ENCODE assay signal across 13 mouse cellular contexts in genomic region chr13:43935284-43935683, GRCm38 (mm10).
DNase-seq lines count a peak whose midpoint lies in the region; ATAC-seq and TF ChIP-seq lines count a peak whose summit lies in the region.
"Had no signal": no experiment of that assay in that cellular context is flagged by ENCODE, and none has a peak within 500 bp of the region (broad histone marks: within the 10 kb centered on the region; RNA-seq: fewer than 3 reads in every experiment).

No protein-coding gene starts in this region.

- H3K4me1 ChIP-seq in kidney, embryonic 15.5 days, result peaks cover 21% of the 10 kb centered on the region
- peaks cover 48% of the 10 kb centered on the region for H3K4me1 ChIP-seq in limb, embryonic 10.5 days
- no peaks in the 10 kb centered on the region for H3K4me1 ChIP-seq in cerebellum, adult 2 months (ENCODE audit: control insufficient read depth, insufficient read depth, low read length)
- H3K4me1 ChIP-seq: megakaryocyte, embryonic 14.5 days; stomach, embryonic 15.5 days had no signal

- no peak overlapping the region for H3K9ac ChIP-seq in kidney, embryonic 15.5 days
- H3K9ac ChIP-seq: embryonic facial prominence, embryonic 13.5 days; stomach, embryonic 15.5 days had no signal

- H3K9me3 ChIP-seq in kidney, embryonic 15.5 days (replicated peaks), result no peaks in the 10 kb centered on the region
- no peaks in the 10 kb centered on the region for H3K9me3 ChIP-seq in limb, embryonic 10.5 days (replicated peaks)
- H3K9me3 ChIP-seq: embryonic facial prominence, embryonic 13.5 days; stomach, embryonic 15.5 days had no signal

- intact Hi-C loops in heart, postnatal 14 days (cut with DNase I), result loop anchor here (2.0 kb wide), 1 partner anchor 32 kb away; no protein-coding TSS in a partner anchor

- TF ChIP-seq CTCF in cerebellum, adult 2 months (IDR thresholded peaks at IDR 0.05; ENCODE audit: borderline replicate concordance, insufficient read depth, low read depth, low read length), result no peak

- no peak overlapping the region for H3K4me3 ChIP-seq in kidney, embryonic 15.5 days (replicated peaks)
- no peak overlapping the region for H3K4me3 ChIP-seq in limb, embryonic 10.5 days
- no peak overlapping the region for H3K4me3 ChIP-seq in cerebellum, adult 2 months (replicated peaks; ENCODE audit: insufficient read depth, low read depth, low read length)
- H3K4me3 ChIP-seq: embryonic facial prominence, embryonic 13.5 days; megakaryocyte, embryonic 14.5 days; myocyte; stomach, embryonic 15.5 days had no signal

- H3K27ac ChIP-seq in kidney, embryonic 15.5 days, result no peak overlapping the region
- H3K27ac ChIP-seq in limb, embryonic 10.5 days, result 0 out of 2 replicates have a peak overlapping the region, but pooled peaks have one; percentile 17
- no peak overlapping the region for H3K27ac ChIP-seq in cerebellum, adult 2 months (ENCODE audit: insufficient read depth, low read length)
- H3K27ac ChIP-seq: embryonic facial prominence, embryonic 13.5 days; stomach, embryonic 15.5 days had no signal

- H3K4me2 ChIP-seq in kidney, embryonic 15.5 days, result no peak overlapping the region
- H3K4me2 ChIP-seq: embryonic facial prominence, embryonic 13.5 days; stomach, embryonic 15.5 days had no signal

- 0 out of 2 replicates have a peak, but pooled peaks cover 8% of the 10 kb centered on the region for H3K27me3 ChIP-seq in kidney, embryonic 15.5 days
- H3K27me3 ChIP-seq in limb, embryonic 10.5 days (ENCODE audit: low read depth, poor library complexity, severe bottlenecking), result no peaks in the 10 kb centered on the region
- no peaks in the 10 kb centered on the region for H3K27me3 ChIP-seq in cerebellum, adult 2 months (ENCODE audit: control insufficient read depth, insufficient read depth, low read length)
- H3K27me3 ChIP-seq: CH12.LX; embryonic facial prominence, embryonic 13.5 days; stomach, embryonic 15.5 days had no signal

- no peak for TF ChIP-seq POLR2A in cerebellum, adult 2 months (IDR thresholded peaks at IDR 0.05; ENCODE audit: borderline replicate concordance, insufficient read depth, low read length)

- WGBS in kidney, embryonic 15.5 days, result 53% methylated on average over 6 of the region's 6 CpGs
- 96% methylated on average over 6 of the region's 6 CpGs for WGBS in limb, embryonic 10.5 days
- WGBS in cerebellum, adult 2 months, result 83% methylated on average over 6 of the region's 6 CpGs

- ATAC-seq in kidney, embryonic 15.5 days (replicated peaks; ENCODE audit: low FRiP score), result no peak
- no peak for ATAC-seq in granulocyte monocyte progenitor cell, adult 5-6 weeks (replicated peaks; ENCODE audit: poor library complexity, severe bottlenecking)

- peak; percentile 43 for DNase-seq in kidney, adult 18-20 months
- DNase-seq in adrenal gland, adult (ENCODE audit: inconsistent age in 2 of 2, low spot score in 1 of 2), result peak; percentile 65 to 89
- peak; percentile 10 to 43 for DNase-seq in heart, postnatal 14 days
- DNase-seq in limb, embryonic 10.5 days (ENCODE audit: low spot score), result no peak
- DNase-seq in cerebellum, postnatal 25 days, result no peak
- DNase-seq in cerebellum, adult 2 months, result no peak

- H3K36me3 ChIP-seq in kidney, embryonic 15.5 days, result no peaks in the 10 kb centered on the region
- no peaks in the 10 kb centered on the region for H3K36me3 ChIP-seq in limb, embryonic 10.5 days
- H3K36me3 ChIP-seq: embryonic facial prominence, embryonic 13.5 days; stomach, embryonic 15.5 days had no signal

Comparison
In these comparisons a context has a peak if more than half of its experiments do, and no peak if none do; other contexts are left out.
1. DNase-seq: peak in kidney, adult 18-20 months (single experiment), adrenal gland, adult (2 of 2) and heart, postnatal 14 days (2 of 2); none in limb, embryonic 10.5 days (single experiment), cerebellum, postnatal 25 days (0 of 2) and cerebellum, adult 2 months (0 of 2).